Mouse (Mus musculus): ENCODE measurements around the gene Asb5. TPM values are rescaled to one million over a fixed set of nuclear protein-coding genes. Genes with fewer than 3 reads are reported as not detected.

Gene Asb5
- polyA plus RNA-seq (2015; fragmentation: Nextera tagmentation; extraction: Ambion mirVana): 1.1 and 1.4 TPM in 2 replicates

GRCm38 (mm10) chr8:54529382-54530296 is at the start of gene Asb5, which contains the start of gene Spcs3:
Gene Asb5 (plus strand): TSS chr8:54529580.
Gene Spcs3 (minus strand): TSS chr8:54529998.
- Histone ChIP-seq H3K9me3 (replicated peaks) (no peaks in the 10 kb centered on the region), H3K27me3 (no peaks in the 10 kb centered on the region), H3K4me1 (replicated peaks) (peaks cover 33% of the 10 kb centered on the region), H3K9ac (peak within 1 kb of the TSS; percentile 88), H3K36me3 (peaks cover 17% of the 10 kb centered on the region; the same call in 1 of the 2 replicates), H3K4me3 (replicated peaks) (peak within 1 kb of the TSS; percentile 93), H3K27ac (peak within 1 kb of the TSS; percentile 83), H3K4me2 (peak within 1 kb of the TSS; percentile 90)
- under 1% methylated on average over 89 of the region's 89 CpGs for WGBS (ENCODE audit: insufficient replicate concordance)
- DNase-seq (peak; percentile 88), ATAC-seq (ENCODE audit: low read depth) (peak; percentile 93)

- no peak for DNase-seq
- Histone ChIP-seq H3K27ac (no peak overlapping the region), H3K4me2 (peak overlapping the region; percentile 24; the same call in 1 of the 2 replicates), H3K9me3 (replicated peaks) (no peaks in the 10 kb centered on the region), H3K36me3 (no peaks in the 10 kb centered on the region), H3K27me3 (no peaks in the 10 kb centered on the region), H3K9ac (no peak overlapping the region), H3K4me3 (replicated peaks) (0 out of 2 replicates have a peak overlapping the region, but pooled peaks have one; percentile 4), H3K4me1 (replicated peaks) (0 out of 2 replicates have a peak, but pooled peaks cover 3% of the 10 kb centered on the region)
- ATAC-seq (ENCODE audit: low read depth): no peak
- WGBS (ENCODE audit: insufficient replicate concordance): 12% methylated on average over 19 of the region's 19 CpGs
These were observed 42.7 kb upstream of the Asb5 start for GRCm38 (mm10) chr8:54486555-54487273.

GRCm38 (mm10) chr8:54488437-54488836 is 40.9 kb upstream of the Asb5 start:
- Histone ChIP-seq H3K4me1 (replicated peaks) (0 out of 2 replicates have a peak, but pooled peaks cover 3% of the 10 kb centered on the region), H3K9me3 (replicated peaks) (no peaks in the 10 kb centered on the region), H3K27me3 (no peaks in the 10 kb centered on the region), H3K4me3 (replicated peaks) (no peak overlapping the region), H3K9ac (no peak overlapping the region), H3K27ac (no peak overlapping the region), H3K36me3 (no peaks in the 10 kb centered on the region), H3K4me2 (no peak overlapping the region)
- WGBS (ENCODE audit: insufficient replicate concordance): 72% methylated on average over 4 of the region's 4 CpGs
- ATAC-seq (ENCODE audit: low read depth) (no peak), DNase-seq (no peak)

- Histone ChIP-seq H3K9ac (no peak overlapping the region), H3K36me3 (no peaks in the 10 kb centered on the region), H3K4me1 (replicated peaks) (0 out of 2 replicates have a peak, but pooled peaks cover 3% of the 10 kb centered on the region), H3K27ac (no peak overlapping the region), H3K4me3 (replicated peaks) (no peak overlapping the region), H3K9me3 (replicated peaks) (no peaks in the 10 kb centered on the region), H3K4me2 (no peak overlapping the region), H3K27me3 (no peaks in the 10 kb centered on the region)
- no peak for DNase-seq
- 18% methylated on average over 6 of the region's 6 CpGs for WGBS (ENCODE audit: insufficient replicate concordance)
- ATAC-seq (ENCODE audit: low read depth): no peak
These were observed 38.2 kb upstream of the Asb5 start for GRCm38 (mm10) chr8:54491057-54491690.

GRCm38 (mm10) chr8:54491934-54492333 is 37.4 kb upstream of the Asb5 start:
- 51% methylated on average over 4 of the region's 4 CpGs for WGBS (ENCODE audit: insufficient replicate concordance)
- no peak for ATAC-seq (ENCODE audit: low read depth)
- no peaks in the 10 kb centered on the region for H3K36me3 ChIP-seq

GRCm38 (mm10) chr8:54493110-54493509 is 36.3 kb upstream of the Asb5 start:
- no peaks in the 10 kb centered on the region for H3K9me3 ChIP-seq (replicated peaks)
- 10% methylated on average over 6 of the region's 6 CpGs for WGBS (ENCODE audit: insufficient replicate concordance)
- no peak overlapping the region for H3K9ac ChIP-seq
- H3K4me3 ChIP-seq (replicated peaks): no peak overlapping the region
- H3K4me1 ChIP-seq (replicated peaks): no peaks in the 10 kb centered on the region
- H3K27me3 ChIP-seq: no peaks in the 10 kb centered on the region
- ATAC-seq (ENCODE audit: low read depth) (no peak), DNase-seq (no peak)
- H3K36me3 ChIP-seq: no peaks in the 10 kb centered on the region
- no peak overlapping the region for H3K4me2 ChIP-seq
- H3K27ac ChIP-seq: no peak overlapping the region

More at GRCm38 (mm10) chr8:54491934-54492333, 37.4 kb upstream of the Asb5 start:
- no peak overlapping the region for H3K4me2 ChIP-seq
- DNase-seq: no peak
- H3K27me3 ChIP-seq: no peaks in the 10 kb centered on the region
- no peak overlapping the region for H3K27ac ChIP-seq
- H3K4me3 ChIP-seq (replicated peaks): no peak overlapping the region
- no peaks in the 10 kb centered on the region for H3K4me1 ChIP-seq (replicated peaks)
- H3K9me3 ChIP-seq (replicated peaks): no peaks in the 10 kb centered on the region
- no peak overlapping the region for H3K9ac ChIP-seq

GRCm38 (mm10) chr8:54493915-54494314 is 35.5 kb upstream of the Asb5 start:
- no peak for ATAC-seq (ENCODE audit: low read depth)
- no peak overlapping the region for H3K4me3 ChIP-seq (replicated peaks)
- 47% methylated on average over 3 of the region's 3 CpGs for WGBS (ENCODE audit: insufficient replicate concordance)

GRCm38 (mm10) chr8:54503104-54503503 is 26.3 kb upstream of the Asb5 start:
- H3K9me3 ChIP-seq (replicated peaks): no peaks in the 10 kb centered on the region
- H3K9ac ChIP-seq: no peak overlapping the region
- no peak overlapping the region for H3K4me3 ChIP-seq (replicated peaks)
- H3K27me3 ChIP-seq: no peaks in the 10 kb centered on the region
- no peak for DNase-seq
- peaks cover 10% of the 10 kb centered on the region for H3K4me1 ChIP-seq (replicated peaks)
- ATAC-seq (ENCODE audit: low read depth): no peak
- 63% methylated on average over 7 of the region's 7 CpGs for WGBS (ENCODE audit: insufficient replicate concordance)
- H3K36me3 ChIP-seq: no peaks in the 10 kb centered on the region
- H3K27ac ChIP-seq: no peak overlapping the region
- no peak overlapping the region for H3K4me2 ChIP-seq

More at GRCm38 (mm10) chr8:54493915-54494314, 35.5 kb upstream of the Asb5 start:
- Histone ChIP-seq H3K9ac (no peak overlapping the region), H3K9me3 (replicated peaks) (no peaks in the 10 kb centered on the region), H3K4me2 (no peak overlapping the region), H3K27me3 (no peaks in the 10 kb centered on the region), H3K4me1 (replicated peaks) (no peaks in the 10 kb centered on the region), H3K36me3 (no peaks in the 10 kb centered on the region), H3K27ac (no peak overlapping the region)
- DNase-seq: no peak

- 31% methylated on average over 2 of the region's 2 CpGs for WGBS (ENCODE audit: insufficient replicate concordance)
- Histone ChIP-seq H3K9me3 (replicated peaks) (no peaks in the 10 kb centered on the region), H3K4me3 (replicated peaks) (no peak overlapping the region), H3K27ac (no peak overlapping the region), H3K4me2 (no peak overlapping the region), H3K27me3 (no peaks in the 10 kb centered on the region), H3K4me1 (replicated peaks) (peaks cover 20% of the 10 kb centered on the region), H3K36me3 (no peaks in the 10 kb centered on the region), H3K9ac (no peak overlapping the region)
- ATAC-seq (ENCODE audit: low read depth): peak; percentile 57
- no peak for DNase-seq
These were observed 24.3 kb upstream of the Asb5 start for GRCm38 (mm10) chr8:54505060-54505459.

GRCm38 (mm10) chr8:54507428-54508095 is 21.8 kb upstream of the Asb5 start:
- no peaks in the 10 kb centered on the region for H3K9me3 ChIP-seq (replicated peaks)
- DNase-seq (peak; percentile 41), ATAC-seq (ENCODE audit: low read depth) (peak; percentile 27; the same call in 1 of the 2 replicates)
- H3K27ac ChIP-seq: no peak overlapping the region
- H3K9ac ChIP-seq: no peak overlapping the region
- H3K4me3 ChIP-seq (replicated peaks): no peak overlapping the region
- no peaks in the 10 kb centered on the region for H3K36me3 ChIP-seq
- H3K4me2 ChIP-seq: no peak overlapping the region
- H3K27me3 ChIP-seq: no peaks in the 10 kb centered on the region
- H3K4me1 ChIP-seq (replicated peaks): peaks cover 38% of the 10 kb centered on the region
- 20% methylated on average over 6 of the region's 6 CpGs for WGBS (ENCODE audit: insufficient replicate concordance)
